Mouse (Mus musculus): Measurements from ENCODE around the gene Fam208a.
A peak's percentile ranks its signal among the peaks of the same experiment; 100 is the strongest.

Fam208a gene

DNA sequence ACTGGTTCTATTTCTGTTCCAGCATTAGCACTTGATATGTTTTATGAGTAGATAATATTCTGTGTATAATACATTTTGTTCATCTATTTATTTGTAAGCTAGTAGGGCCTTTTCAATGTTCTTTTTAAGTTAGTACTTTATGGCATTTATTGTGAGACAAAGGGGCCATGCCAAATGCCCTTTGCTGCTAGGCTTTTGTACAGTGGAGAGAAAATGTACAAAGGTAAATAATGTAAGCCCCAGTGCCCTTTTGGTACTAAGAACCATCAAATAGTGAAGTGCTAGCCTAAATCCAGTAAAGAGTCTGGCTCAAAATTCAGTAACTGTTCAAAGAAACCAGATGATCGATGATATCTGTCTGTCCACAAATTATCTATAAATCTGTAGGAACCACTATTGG lies 6.3 kb upstream of the Fam208a start:
- DNase-seq = no peak

DNA sequence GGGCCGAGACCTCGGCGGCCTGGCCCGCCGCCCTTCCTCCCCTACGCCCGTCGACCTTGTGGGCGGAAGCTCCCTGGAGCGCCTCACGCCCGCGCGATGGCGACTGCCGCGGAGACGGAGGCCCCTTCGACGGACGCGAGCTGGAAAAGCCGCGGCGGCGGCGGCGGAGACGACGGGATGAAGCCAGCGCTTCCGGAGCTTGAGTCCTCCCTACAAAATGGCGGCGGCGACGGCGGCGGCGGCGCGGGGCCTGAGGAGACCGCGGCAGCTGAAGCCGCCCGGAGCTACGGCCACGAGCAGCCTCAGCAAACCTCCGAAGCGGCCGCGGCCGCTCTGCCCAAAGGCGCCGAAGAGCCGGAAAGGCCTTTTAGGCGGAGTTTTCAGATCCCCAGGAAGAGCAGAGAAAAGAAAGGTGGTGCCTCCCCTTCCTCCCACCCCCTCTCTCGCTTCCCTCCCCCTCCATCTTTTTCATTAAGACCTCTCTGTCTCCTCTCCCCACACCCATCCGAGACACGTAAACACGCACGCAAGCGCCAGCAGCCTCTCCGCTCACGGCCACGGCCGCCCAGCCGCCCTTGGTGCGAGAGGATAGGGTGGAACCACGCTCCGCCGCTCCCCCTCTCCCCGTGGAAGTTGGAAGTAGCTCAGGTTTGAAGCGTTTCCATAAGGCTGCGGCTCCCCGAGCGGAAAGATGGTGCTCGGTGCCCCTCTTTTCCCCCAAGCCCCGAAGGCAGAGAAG lies 508 bp downstream of the Fam208a start:
- peak; percentile 85 for DNase-seq

DNA sequence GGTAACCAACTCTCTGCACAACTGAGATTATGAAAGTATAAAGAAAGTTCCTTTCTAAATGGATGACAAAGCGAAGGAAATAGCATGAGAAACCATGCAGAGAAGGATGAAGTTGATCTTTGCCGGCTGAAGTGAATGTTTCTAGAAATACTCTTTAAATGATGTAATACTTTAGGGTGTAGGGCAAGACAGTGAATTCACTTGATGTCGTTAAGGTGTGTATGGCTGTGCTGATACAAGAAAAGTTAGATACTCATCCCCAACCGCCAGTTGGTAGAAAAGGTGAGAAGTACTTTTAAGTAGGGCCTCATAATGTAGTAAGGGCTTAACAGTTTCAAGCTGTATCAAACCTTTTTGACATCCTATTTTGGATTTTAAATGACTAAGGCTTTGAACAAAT lies 1.6 kb downstream of the Fam208a start:
- DNase-seq = no peak

DNA sequence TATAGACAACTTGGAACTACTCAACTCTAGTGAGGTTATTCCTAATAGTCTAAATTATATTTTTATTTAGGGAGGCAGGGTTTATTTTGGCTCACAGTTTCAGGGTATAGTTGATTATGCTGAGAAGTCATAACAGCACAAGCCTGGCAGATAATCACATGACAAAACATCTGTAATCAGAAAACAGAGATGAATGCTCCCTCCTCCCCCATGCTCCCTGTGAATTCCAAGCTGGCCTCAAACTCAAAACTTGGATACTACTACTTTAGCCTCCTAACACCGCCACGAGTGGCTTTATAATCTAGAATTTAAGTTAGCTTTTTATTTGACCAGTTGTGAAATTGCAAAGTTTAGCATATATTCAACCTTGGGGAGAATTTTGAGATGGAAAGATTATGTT lies 3.4 kb downstream of the Fam208a start:
- DNase-seq = no peak

DNA sequence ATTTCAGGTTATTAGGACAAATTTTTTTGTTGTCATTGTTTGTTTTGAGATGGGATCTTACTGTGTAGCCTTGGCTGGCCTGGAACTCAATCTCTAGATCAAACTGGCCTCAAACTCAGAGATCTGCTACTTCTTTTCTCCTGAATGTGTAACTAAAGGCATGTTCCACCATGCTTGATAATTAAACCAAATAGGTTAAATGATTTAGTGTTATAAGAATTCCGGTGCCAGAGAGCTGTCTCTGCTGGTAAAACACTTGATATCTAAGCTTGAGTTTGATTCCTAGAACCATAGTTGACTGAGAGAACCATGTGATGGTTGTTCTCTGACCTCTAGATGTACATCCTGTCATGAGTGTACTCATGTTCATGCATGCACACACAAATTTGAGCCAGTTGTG lies 7.5 kb downstream of the Fam208a start:
- DNase-seq = no peak

DNA sequence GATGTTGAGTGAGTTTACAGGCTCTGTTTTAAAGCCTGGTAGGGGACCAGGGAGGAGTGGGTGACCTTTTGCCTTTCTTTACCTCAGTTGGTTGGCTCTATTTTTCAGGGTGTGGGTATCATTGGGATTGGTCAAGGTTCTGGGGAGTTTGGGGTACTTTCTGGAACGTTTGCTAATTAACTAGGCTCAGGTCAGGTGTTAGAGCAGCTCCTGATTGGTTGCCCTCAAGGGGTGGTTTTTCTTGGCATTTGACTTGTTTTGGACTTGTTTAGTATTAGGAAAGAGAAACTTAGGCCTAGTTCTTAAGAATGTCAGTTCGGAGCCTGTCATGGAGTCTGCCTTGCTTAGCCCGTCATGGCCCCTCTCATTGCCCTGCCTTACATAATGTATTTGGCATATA lies 8.2 kb downstream of the Fam208a start:
- no peak for DNase-seq

DNA sequence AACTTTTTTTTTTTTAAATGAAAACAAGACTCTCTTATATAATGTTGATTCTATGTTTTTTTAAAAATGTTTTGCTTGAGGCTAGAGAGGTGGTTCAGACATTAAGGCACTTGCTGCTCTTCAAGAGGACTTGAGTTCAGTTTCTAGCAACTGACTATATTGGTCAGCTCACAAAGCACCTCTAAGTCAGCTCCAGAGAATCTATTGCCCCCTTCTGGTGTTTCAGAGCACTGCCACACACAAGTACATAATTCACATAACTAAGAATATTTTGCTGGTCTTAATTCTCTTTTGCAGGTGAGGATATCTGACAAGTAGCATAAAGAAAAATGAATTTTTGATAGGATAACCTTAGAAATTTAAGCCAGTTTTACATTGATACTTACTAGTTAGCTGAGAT lies 12.3 kb downstream of the Fam208a start:
- no peak for DNase-seq

DNA sequence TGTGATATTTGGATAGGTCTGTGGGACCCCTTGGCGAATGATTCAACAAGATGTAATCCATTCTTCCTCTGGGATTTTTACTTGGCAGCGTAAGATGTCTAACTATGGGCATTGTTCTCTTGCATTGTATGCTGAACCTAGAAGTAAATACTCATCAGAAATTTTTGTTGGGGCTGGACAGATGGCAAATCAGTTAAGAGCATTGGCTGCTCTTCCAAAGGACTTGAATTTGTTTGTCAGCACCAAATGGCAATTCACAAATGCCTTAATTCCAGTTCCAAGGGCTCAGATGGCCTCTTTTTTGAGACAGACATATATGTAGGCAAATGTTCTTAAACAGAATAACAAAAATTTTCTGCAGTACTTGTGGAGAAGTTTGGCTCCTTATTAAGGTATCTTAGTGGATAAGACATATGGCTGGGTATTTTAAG lies 16.2 kb downstream of the Fam208a start:
- DNase-seq = no peak

DNA sequence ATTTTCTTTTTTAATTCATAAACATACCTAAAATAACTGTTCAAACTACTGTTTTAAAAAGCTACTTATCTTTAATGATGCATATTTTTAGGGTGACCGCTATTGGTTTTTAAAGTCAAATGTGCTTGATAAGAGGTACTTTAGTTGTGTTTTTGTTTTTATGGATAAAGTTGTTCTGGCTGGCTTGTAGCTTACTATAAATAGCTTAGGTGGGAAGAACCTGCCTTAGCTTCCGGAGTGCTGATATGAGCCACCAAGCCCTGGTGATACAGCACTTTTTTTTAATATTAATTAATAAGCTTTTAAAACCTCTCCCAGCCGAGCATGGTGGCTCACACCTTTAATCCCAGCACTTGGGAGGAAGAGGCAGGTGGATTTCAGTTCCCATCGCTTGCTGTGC lies 18.3 kb downstream of the Fam208a start:
- DNase-seq = no peak

DNA sequence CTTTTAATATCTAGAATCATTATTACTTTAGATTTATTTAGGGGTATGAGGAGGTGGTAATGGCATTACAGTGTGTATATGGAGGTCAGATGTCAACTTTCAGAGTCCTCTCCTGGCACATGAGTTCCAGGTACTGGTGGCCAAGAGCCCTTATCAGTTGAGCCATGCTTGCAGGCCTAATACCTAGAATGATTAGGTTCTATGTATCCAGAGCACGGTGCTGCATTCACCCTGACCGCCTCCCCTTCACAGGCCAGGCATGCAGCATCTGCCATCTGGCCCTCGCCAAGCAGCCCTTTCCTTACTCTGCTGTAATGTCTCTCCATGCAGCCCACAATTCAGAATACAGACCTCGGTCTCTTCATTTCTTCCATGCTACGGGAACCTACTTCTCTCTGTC lies 62.8 kb downstream of the Fam208a start:
- no peak for DNase-seq

DNA sequence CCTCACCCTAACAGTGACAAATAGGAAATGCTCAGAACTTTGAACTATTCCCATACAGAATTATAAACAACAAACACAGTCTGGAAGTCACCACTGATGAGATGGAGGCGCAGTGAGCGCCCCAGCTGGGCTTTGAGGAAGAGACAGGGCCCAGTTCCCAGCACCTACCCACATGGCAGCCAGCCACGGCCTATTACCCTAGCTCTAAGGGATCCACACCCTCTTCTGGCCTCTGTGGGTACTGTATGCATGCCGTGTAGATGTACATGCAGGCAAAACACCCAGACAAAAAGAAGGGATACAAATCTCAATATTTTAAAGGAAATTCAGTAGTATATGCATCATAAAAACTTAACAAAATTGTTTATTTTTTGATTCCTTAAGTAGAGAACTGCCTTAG lies 64.9 kb downstream of the Fam208a start:
- DNase-seq = no peak

DNA sequence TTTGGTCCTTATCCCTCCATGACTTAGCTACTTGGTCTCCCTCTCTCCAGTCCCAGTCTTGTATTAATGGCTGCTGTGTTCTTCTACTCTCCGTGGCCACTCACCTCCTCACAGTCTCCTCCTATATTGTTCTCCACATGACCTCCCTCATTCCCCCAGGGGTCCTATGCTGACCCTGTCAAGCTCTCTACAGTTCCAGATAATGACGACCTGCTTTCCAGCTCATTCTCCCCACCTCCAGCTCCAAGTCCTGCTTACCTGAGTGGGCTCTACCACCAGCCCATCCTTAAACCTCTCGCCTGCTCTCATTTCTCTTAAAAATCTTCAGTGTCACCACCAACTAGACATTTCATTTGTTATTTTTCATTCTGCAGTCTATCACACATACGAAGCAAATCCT lies 72.5 kb downstream of the Fam208a start:
- DNase-seq = no peak

DNA sequence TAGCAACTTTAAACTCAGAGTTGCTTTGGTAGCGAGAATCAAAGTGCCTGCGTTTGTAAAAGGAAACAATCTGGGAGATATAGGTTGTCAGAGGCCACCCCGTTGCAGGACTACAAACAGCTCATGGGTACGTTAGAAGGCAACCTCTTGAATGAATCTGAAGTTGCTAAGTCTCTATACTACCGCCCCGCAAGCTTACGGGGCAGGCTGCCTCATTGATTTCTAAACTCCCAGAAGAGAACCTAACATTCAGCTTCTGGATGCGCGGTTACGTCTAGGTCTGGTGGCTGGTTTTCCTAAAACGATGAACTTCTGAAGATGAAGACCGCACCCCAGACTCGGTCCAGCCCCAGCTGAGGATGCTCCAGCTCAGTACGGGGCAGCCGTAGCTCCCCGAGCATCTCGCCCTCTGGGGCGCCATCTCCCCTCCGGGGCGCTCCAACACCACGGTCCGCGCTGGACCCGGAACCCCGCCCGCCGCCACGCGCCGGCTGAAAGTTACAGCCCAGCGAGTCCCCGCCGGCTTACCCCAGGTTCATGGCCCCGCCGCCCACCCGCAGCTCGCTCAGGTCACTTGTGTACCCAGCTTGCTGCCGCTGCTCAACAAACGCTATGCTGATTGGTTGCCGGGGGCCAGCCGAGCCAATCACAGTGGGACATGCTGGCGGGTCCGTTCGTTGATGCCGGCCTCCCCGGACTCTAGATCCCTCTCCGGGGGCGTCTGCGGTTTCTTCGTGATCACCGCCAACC lies 79.4 kb downstream of the Fam208a start, which contains the start of gene Ccdc66:
TSS of gene Ccdc66 (minus strand) at position 567 of the 750 bp plus-strand sequence.
- peak; percentile 99 for DNase-seq

DNA sequence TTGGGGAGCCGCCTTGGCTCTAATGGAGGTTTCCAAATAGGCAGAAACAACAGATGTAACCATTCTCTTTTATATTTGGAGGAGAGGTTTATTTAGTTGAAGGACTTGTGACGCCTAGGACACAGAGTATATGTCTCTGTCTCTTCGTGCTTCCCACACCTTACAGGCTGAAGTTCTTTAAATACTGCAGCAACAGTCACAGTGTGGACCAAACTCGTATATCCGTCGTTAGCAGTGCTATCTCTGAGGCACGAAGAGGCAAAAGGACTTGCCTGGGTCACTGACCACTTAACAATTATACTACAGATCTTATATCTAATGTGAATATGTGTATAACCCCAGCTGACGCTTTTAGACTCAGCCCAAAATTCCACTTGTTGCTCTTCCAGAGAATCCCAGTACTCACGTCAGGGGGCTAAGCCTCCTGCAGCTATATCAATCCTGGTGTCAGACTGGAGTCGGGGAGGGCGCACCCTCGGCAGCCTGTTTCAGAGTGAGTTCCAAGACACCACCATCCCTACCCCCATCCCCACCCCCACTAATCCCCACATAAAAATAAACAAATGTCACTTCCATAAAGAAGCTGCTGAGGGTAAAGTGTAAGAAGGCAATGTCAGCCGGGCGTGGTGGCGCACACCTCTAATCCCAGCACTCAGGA lies 80.1 kb downstream of the Fam208a start:
- no peak for DNase-seq

DNA sequence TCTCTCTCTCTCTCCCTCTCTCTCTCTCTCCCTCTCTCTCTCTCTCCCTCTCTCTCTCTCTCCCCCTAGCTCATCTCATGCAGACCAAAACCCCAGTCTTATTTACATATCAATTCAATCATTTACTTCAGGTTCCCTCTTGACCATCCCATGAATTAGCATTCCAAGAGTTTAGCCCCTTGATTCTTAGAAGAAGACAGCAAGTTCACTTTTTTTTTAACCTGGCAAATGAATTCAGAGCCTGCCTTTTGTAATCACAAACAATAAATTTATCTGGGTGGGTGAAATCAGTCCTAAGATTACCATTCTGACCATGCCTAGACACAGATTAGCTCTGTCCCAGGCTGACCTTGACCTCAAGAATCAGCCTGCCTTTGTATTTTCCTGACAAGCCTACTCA lies 95.9 kb downstream of the Fam208a start:
- DNase-seq = no peak
